Mouse (Mus musculus) ES-Bruce4 (cell line): ENCODE results near the gene Olfr720. TPM values are rescaled to one million over a fixed set of nuclear protein-coding genes. Genes with fewer than 3 reads are reported as not detected.

Experiments used
- H3K27ac ChIP-seq: 2 replicates; pipeline ENCODE4 v1.5.1; 2012; ENCODE audit warnings: low read length, inconsistent platforms; ENCODE audit not compliant: insufficient read depth
- H3K27me3 ChIP-seq: 2 replicates; pipeline ENCODE4 v1.6.1; 2012; ENCODE audit warnings: mild to moderate bottlenecking, low read length, inconsistent platforms; ENCODE audit not compliant: control insufficient read depth, poor library complexity, insufficient read depth, severe bottlenecking
- H3K36me3 ChIP-seq: 2 replicates; pipeline ENCODE4 v1.6.1; 2012; ENCODE audit warnings: inconsistent platforms, mild to moderate bottlenecking, low read length, moderate library complexity; ENCODE audit not compliant: control insufficient read depth, poor library complexity, insufficient read depth, severe bottlenecking
- H3K4me1 ChIP-seq: one replicate; pipeline ENCODE4 v1.8.1; 2011; ENCODE audit warnings: low read length; ENCODE audit not compliant: control insufficient read depth, insufficient read depth
- H3K4me3 ChIP-seq: 2 replicates; pipeline ENCODE4 v1.5.1; 2011; ENCODE audit warnings: low read depth, mild to moderate bottlenecking, low read length
- H3K9ac ChIP-seq: 2 replicates; pipeline ENCODE4 v1.6.1; 2012; ENCODE audit warnings: low read depth, mild to moderate bottlenecking, inconsistent platforms; ENCODE audit not compliant: poor library complexity, severe bottlenecking
- H3K9me3 ChIP-seq: replicated peaks from 2 replicates; pipeline ENCODE4 v1.6.1; 2012; ENCODE audit warnings: mild to moderate bottlenecking, low read length, inconsistent platforms; ENCODE audit not compliant: control insufficient read depth, poor library complexity, insufficient read depth, severe bottlenecking
- CTCF ChIP-seq: IDR thresholded peaks from one replicate; pipeline ENCODE4 v1.8.1; 2011; ENCODE audit warnings: low read depth, low read length
- EP300 ChIP-seq: IDR thresholded peaks from 2 replicates; pipeline ENCODE4 v1.6.1; 2011; ENCODE audit warnings: low read depth, low read length; ENCODE audit not compliant: insufficient read depth
- POLR2A ChIP-seq: IDR thresholded peaks from one replicate; pipeline ENCODE4 v1.8.1; 2011; ENCODE audit warnings: low read length; ENCODE audit not compliant: insufficient read depth
- polyA plus RNA-seq: library from polyadenylated mRNA; stranded (reverse); fragments of >200 nt; gene quantifications from 2 replicates; pipeline ENCODE4 v1.2.4, GENCODE M21; 2011; ENCODE audit warnings: low read depth; ENCODE audit not compliant: missing spikeins, insufficient read depth, insufficient read length

The Olfr720 gene
- not detected in 2 replicates for polyA plus RNA-seq

- H3K9me3 ChIP-seq = no peaks in the 10 kb centered on the region
- no peaks in the 10 kb centered on the region for H3K4me1 ChIP-seq
- no peak within 1 kb of the TSS for H3K4me3 ChIP-seq
- H3K36me3 ChIP-seq = no peaks in the 10 kb centered on the region
- H3K27me3 ChIP-seq = no peaks in the 10 kb centered on the region
- TF ChIP-seq CTCF = no peak
- TF ChIP-seq EP300 = no peak
- no peak for TF ChIP-seq POLR2A
- H3K27ac ChIP-seq = no peak within 1 kb of the TSS
- H3K9ac ChIP-seq = no peak within 1 kb of the TSS
Observed at GRCm38 (mm10) chr14:14186738-14187137, at the start of gene Olfr720. Gene Olfr720 (minus strand): TSS chr14:14186838.

Other genes starting within 250 kb of the Olfr720 start
- 7.4 and 9.6 TPM in 2 replicates for gene Atxn7, start 225.4 kb downstream of the Olfr720 start, polyA plus RNA-seq
- 105 and 113 TPM in 2 replicates for gene Thoc7, start 225.0 kb downstream of the Olfr720 start, polyA plus RNA-seq
- 108 and 113 TPM in 2 replicates for gene Psmd6, start 65.9 kb downstream of the Olfr720 start, polyA plus RNA-seq
- 0.21 TPM in 1 of 2 replicates, not detected in the other for gene Olfr31, start 136.0 kb upstream of the Olfr720 start, polyA plus RNA-seq
- gene Il3ra, start 159.4 kb upstream of the Olfr720 start, polyA plus RNA-seq = 7.0 and 11.8 TPM in 2 replicates
- not detected in 2 replicates for gene Olfr721-ps1, start 214.5 kb upstream of the Olfr720 start, polyA plus RNA-seq